Mouse (Mus musculus) embryonic facial prominence, embryonic 11.5 days (tissue): ENCODE measurements around the gene Peli2. TPM values are rescaled to one million over a fixed set of nuclear protein-coding genes. Genes with fewer than 3 reads are reported as not detected.

Experiments used
- ATAC-seq: fragments of 200-750 bp; cut with Nextera tagmentation; replicated peaks from 2 replicates; pipeline ENCODE4 v1.8.0; 2017; ENCODE audit warnings: low read depth; ENCODE audit not compliant: insufficient number of reproducible peaks, low FRiP score, low TSS enrichment
- DNase-seq: peaks from one replicate; pipeline ENCODE4 v3.0.0-alpha.2; 2015; ENCODE audit warnings: low spot score
- H3K27ac ChIP-seq: fragments of 300-500 bp; sonication (generic); replicated peaks from 2 replicates; pipeline ENCODE4 v1.5.1; 2014; ENCODE audit warnings: mild to moderate bottlenecking, low read depth, low read length, control low read depth
- H3K27me3 ChIP-seq: fragments of 300-500 bp; sonication (generic); 2 replicates; pipeline ENCODE4 v1.6.1; 2014; ENCODE audit warnings: mild to moderate bottlenecking, low read length, moderate library complexity, mixed read lengths; ENCODE audit not compliant: control insufficient read depth, insufficient read depth
- H3K36me3 ChIP-seq: fragments of 300-500 bp; sonication (generic); replicated peaks from 2 replicates; pipeline ENCODE4 v1.6.1; 2014; ENCODE audit warnings: low read depth, mild to moderate bottlenecking, low read length, moderate library complexity, mixed read lengths; ENCODE audit not compliant: control insufficient read depth, insufficient read depth
- H3K4me1 ChIP-seq: fragments of 300-500 bp; sonication (generic); 2 replicates; pipeline ENCODE4 v1.6.1; 2014; ENCODE audit warnings: low read length, mixed read lengths; ENCODE audit not compliant: control insufficient read depth, insufficient read depth
- H3K4me2 ChIP-seq: fragments of 300-500 bp; sonication (generic); 2 replicates; pipeline ENCODE4 v1.6.1; 2014; ENCODE audit warnings: low read depth, mild to moderate bottlenecking, control low read depth, low read length, moderate library complexity
- H3K4me3 ChIP-seq: fragments of 300-500 bp; sonication (generic); 2 replicates; pipeline ENCODE4 v1.5.1; 2014; ENCODE audit warnings: low read depth, low read length, control low read depth
- H3K9ac ChIP-seq: fragments of 300-500 bp; sonication (generic); replicated peaks from 2 replicates; pipeline ENCODE4 v1.6.1; 2014; ENCODE audit warnings: mild to moderate bottlenecking, control low read depth, low read length
- H3K9me3 ChIP-seq: fragments of 300-500 bp; sonication (generic); replicated peaks from 2 replicates; pipeline ENCODE4 v1.6.1; 2016; ENCODE audit warnings: mild to moderate bottlenecking, low read length, inconsistent platforms, mixed read lengths; ENCODE audit not compliant: control insufficient read depth
- WGBS: fragments of 180-500 bp; shearing (Covaris S2); extraction: QIAGEN DNeasy Blood & Tissue Kit; methylation state at CpG from one replicate; pipeline ENCODE4 v1.1.7; 2014; 5-methylcytosine and 5-hydroxymethylcytosine counted together
- polyA plus RNA-seq: library from polyadenylated mRNA; unstranded; fragments of >200 nt; fragmentation: Nextera tagmentation; extraction: Ambion mirVana; gene quantifications from 2 replicates; pipeline ENCODE4 v1.2.1, GENCODE M21; 2014

The Peli2 gene
- polyA plus RNA-seq, 1 experiment from 2014 or later: 7.7 TPM

DNA sequence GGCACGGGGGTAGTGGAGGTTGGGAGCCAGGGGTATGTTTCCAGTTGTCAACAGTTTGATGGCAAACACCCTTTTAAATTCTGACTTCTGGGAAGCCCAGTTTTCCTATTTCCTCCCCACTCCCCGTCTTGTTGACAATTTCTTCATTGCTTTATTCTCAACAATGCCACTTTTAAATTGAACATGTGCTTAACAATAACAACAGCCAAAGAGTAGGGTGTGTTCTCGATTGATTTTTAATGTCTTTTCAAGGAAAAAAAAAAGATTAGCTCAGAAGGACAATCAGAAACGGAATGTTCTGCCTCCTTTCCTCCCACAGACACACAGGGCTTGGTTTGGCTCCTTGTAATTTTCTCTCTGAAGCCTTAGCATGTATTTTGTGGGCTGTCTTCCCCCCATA is 30.2 kb upstream of the Peli2 start:
- no peak for ATAC-seq
- Histone ChIP-seq H3K9me3 (no peaks in the 10 kb centered on the region), H3K4me1 (no peaks in the 10 kb centered on the region), H3K9ac (no peak overlapping the region), H3K4me3 (no peak overlapping the region), H3K27me3 (no peaks in the 10 kb centered on the region), H3K4me2 (no peak overlapping the region), H3K36me3 (no peaks in the 10 kb centered on the region), H3K27ac (no peak overlapping the region)
- WGBS: 67% methylated on average over 4 of the region's 4 CpGs
- no peak for DNase-seq

DNA sequence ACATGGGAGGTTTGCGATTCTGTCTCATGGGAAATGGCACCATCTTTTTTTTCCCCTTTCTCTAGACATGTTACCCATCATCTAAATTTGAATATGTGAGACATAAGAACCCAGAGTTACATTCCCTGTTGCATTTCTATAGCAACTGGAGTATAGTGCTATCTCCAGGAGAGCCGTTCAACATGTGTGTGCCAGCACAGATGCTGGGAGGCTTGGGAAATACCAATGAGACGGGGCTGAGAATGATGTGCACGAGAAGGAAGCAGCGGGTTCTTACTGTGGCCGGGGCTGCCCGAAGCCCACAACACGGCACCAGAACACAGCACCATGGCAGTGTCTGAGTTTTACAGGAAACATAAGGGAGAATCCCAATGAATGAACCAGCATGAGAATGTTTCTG is 29.5 kb upstream of the Peli2 start:
- no peak for DNase-seq
- H3K4me3 ChIP-seq: no peak overlapping the region
- WGBS: 81% methylated on average over 8 of the region's 8 CpGs

DNA sequence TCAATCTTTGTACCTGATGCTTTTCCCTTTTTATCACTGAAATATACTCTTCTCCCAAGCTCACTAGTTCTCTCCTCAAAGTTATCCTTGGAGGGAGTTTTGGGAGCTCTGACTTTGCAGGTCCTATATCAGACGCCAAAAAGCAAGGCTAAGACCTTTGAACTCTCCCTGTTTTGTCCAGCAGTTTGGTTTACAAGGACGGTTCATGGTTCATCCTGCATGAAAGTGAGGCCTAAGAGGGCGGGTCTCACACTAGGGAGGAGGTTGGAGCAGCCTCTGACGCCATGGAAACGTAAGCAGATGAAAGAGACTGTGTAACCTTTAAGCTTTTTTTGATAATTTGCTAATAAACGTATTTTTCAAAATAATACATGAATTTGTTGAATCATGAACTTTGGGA is 22.4 kb upstream of the Peli2 start:
- Histone ChIP-seq H3K36me3 (no peaks in the 10 kb centered on the region), H3K9ac (no peak overlapping the region), H3K4me1 (no peaks in the 10 kb centered on the region), H3K27me3 (no peaks in the 10 kb centered on the region), H3K4me3 (no peak overlapping the region), H3K27ac (no peak overlapping the region), H3K4me2 (no peak overlapping the region), H3K9me3 (no peaks in the 10 kb centered on the region)
- DNase-seq (no peak), ATAC-seq (no peak)
- 59% methylated on average over 6 of the region's 6 CpGs for WGBS

More for the DNA sequence above, 29.5 kb upstream of the Peli2 start:
- H3K27ac ChIP-seq: no peak overlapping the region
- no peaks in the 10 kb centered on the region for H3K36me3 ChIP-seq
- H3K27me3 ChIP-seq: no peaks in the 10 kb centered on the region
- H3K4me1 ChIP-seq: no peaks in the 10 kb centered on the region
- ATAC-seq: no peak
- H3K9ac ChIP-seq: no peak overlapping the region
- H3K9me3 ChIP-seq: no peaks in the 10 kb centered on the region
- no peak overlapping the region for H3K4me2 ChIP-seq

DNA sequence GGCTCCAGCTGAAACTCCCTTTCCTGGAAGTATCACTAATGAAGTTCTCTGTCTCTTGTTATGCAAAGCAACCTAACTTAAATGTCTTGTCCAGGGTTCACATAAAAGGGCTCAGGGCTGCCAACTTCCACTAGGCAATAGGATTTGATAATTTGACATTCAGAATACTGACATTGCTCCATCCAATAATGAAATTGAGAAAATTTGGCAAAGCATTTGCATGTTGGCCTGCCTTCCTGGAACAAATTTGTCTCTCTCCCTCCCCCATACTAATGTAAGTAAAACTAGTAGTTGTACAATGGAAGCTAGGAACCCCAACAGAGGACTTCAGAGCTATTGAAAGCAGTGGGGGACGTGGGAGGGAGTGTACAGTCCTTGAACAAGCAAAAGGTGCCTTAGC is 21.3 kb upstream of the Peli2 start:
- WGBS: 42% methylated on average over 1 of the region's 1 CpGs
- Histone ChIP-seq H3K36me3 (no peaks in the 10 kb centered on the region), H3K27me3 (no peaks in the 10 kb centered on the region), H3K4me3 (no peak overlapping the region), H3K4me2 (no peak overlapping the region), H3K9me3 (no peaks in the 10 kb centered on the region), H3K9ac (no peak overlapping the region), H3K27ac (no peak overlapping the region), H3K4me1 (no peaks in the 10 kb centered on the region)
- no peak for ATAC-seq
- DNase-seq: no peak

DNA sequence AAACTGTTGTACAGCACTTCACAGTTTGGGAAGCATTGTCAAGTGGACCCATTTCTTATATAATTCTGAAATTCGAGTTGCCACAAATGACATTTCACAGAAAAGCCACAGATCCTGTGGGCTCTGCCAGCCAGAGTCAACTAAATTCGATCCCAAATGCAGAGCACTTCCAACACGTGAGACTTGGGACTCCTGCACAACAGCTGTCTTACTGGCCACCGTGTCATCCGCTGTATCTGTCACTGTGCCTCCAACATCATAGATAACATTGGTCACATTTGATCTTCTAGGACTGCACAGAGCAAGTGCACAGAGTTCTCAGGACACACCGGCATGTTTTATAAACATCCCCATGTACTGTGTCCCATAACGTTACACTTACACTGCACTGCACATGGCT is 14.2 kb upstream of the Peli2 start:
- ATAC-seq (no peak), DNase-seq (no peak)
- Histone ChIP-seq H3K4me2 (no peak overlapping the region), H3K27ac (no peak overlapping the region), H3K4me3 (no peak overlapping the region), H3K27me3 (no peaks in the 10 kb centered on the region), H3K9ac (no peak overlapping the region), H3K9me3 (no peaks in the 10 kb centered on the region), H3K4me1 (no peaks in the 10 kb centered on the region), H3K36me3 (no peaks in the 10 kb centered on the region)
- WGBS: 87% methylated on average over 7 of the region's 7 CpGs

DNA sequence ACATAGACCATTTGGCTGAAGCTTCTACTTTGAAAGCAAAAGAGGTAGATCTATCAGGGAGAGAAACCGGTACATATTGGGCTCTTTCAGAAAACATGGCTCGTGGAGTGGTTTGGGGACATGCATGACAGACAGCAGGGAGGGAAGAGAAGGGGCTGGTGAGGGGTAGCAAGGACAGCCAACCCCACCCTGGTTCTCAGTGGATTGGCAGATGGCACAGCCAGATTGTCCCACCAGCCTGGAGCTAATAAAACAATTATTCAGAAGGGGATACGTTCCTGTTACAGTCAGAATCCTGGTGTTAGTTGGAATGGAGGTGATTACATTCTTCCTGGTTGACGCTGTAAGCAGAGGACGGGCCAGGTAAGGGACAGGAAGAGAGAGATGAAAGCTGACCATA is 2.6 kb upstream of the Peli2 start:
- H3K4me3 ChIP-seq: no peak overlapping the region
- H3K9me3 ChIP-seq: no peaks in the 10 kb centered on the region
- peaks cover 2% of the 10 kb centered on the region; the same call in 1 of the 2 replicates for H3K4me1 ChIP-seq
- H3K27ac ChIP-seq: no peak overlapping the region
- WGBS: 70% methylated on average over 5 of the region's 5 CpGs
- H3K9ac ChIP-seq: no peak overlapping the region
- H3K27me3 ChIP-seq: no peaks in the 10 kb centered on the region
- DNase-seq (no peak), ATAC-seq (no peak)
- no peak overlapping the region for H3K4me2 ChIP-seq
- H3K36me3 ChIP-seq: no peaks in the 10 kb centered on the region

DNA sequence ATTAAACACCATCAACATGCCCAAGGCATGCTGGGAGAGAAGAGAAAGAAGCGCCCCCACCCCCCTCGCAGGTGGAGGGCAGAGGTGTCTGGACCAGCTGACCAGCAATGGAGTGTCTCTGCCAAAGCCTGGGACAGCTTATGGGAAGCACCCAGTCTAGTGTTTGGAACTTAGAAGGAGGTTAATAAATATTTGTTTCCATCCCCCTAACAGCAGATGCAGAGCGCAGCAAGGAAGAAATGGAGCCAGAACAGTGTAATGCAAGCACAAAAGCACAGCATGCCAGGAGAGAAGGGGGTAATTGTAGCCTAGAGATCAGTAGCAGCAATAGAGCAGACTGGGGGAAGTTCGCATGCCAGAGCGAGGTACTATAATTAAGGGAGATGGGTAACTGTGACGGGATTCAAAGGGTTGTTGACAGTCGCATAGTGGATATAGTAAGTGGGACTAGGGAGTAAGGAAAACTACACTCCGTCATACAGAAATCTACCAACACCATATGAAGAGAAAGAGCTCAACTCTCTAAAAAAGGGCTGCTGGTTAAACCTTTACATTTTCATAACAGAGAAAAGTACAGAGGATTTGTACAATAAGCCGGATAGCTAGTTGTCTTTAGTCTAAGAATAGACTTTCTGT is 1.5 kb upstream of the Peli2 start:
- Histone ChIP-seq H3K4me1 (peaks cover 2% of the 10 kb centered on the region; the same call in 1 of the 2 replicates), H3K9ac (0 out of 2 replicates have a peak overlapping the region, but pooled peaks have one; percentile 15), H3K4me3 (no peak overlapping the region), H3K27ac (no peak overlapping the region), H3K36me3 (no peaks in the 10 kb centered on the region), H3K4me2 (peak overlapping the region; percentile 16; the same call in 1 of the 2 replicates), H3K9me3 (no peaks in the 10 kb centered on the region), H3K27me3 (no peaks in the 10 kb centered on the region)
- ATAC-seq (no peak), DNase-seq (peak; percentile 49)
- WGBS: 5% methylated on average over 9 of the region's 9 CpGs

DNA sequence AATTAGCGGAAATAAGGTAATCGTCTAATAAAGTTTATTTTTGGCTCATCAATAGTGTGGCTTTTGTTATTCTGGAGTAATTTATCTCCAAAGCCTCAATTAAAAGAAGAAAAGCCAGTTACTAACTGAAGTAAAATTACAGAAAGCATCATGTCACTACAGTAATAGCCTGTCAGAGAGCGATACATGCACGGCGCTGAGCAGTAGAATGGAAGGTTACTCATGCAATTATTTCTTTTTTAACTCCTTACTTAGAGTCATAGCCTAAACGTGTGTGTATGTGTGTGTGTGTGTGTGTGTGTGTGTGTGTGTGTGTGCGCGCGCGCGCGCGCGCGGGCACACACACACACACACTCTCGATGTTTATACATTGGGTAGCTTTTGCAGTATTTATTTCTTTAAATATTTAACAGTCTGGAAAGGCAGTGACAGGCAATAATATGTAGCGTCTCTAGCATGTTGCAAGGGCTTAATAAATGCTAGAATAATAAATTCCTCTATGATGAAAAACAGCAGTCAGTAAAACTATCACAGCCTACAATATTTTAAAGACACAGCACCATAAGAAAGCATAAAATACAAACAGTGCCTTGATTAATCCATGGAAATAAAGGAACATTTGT is 864 bp upstream of the Peli2 start:
- Histone ChIP-seq H3K36me3 (no peaks in the 10 kb centered on the region), H3K4me2 (peak overlapping the region; percentile 39), H3K4me3 (peak overlapping the region; percentile 22), H3K9me3 (no peaks in the 10 kb centered on the region), H3K27me3 (no peaks in the 10 kb centered on the region), H3K27ac (no peak overlapping the region), H3K9ac (no peak overlapping the region), H3K4me1 (peaks cover 2% of the 10 kb centered on the region; the same call in 1 of the 2 replicates)
- no peak for DNase-seq
- 11% methylated on average over 17 of the region's 17 CpGs for WGBS
- no peak for ATAC-seq
